Mouse (Mus musculus): Measurements from ENCODE around the gene Mettl9.

Gene Mettl9

DNA sequence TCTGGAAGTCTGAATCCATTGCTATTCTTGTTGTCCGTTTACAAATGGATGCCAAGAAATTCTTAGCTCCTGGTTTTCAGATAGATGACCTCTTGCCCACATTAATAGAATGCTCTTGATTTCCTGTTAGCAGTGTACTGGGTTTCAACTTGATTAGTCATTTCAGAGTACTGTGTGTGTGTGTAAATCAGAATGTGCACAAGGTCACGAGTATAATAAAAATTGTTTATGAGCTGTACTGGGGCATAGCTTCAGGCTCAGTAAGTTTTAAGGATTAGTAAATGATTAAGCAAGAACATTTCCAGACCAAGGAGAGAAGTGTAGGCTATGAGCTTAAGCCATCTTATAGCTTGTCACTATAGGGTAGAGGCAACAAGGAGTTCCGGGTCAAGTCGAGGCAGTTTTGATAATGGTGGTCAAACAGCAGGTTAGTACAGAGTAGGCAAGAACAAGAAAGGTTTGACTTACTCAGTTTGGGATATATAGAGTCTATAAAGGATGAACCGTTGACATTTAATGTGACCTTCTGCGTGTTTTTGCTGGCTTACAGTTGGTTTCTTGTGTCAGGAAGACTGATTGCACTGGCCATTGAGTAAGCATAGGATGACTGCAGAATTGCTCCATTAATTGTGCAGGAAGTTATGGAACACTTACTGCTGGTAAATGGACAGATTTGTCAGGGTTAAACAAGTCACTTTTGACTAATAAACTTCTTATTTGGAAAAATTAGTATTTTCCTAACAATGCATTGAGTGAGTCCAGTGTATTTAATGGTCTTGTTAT lies 11.6 kb downstream of the Mettl9 start:
- DNase-seq, result peak; percentile 29

DNA sequence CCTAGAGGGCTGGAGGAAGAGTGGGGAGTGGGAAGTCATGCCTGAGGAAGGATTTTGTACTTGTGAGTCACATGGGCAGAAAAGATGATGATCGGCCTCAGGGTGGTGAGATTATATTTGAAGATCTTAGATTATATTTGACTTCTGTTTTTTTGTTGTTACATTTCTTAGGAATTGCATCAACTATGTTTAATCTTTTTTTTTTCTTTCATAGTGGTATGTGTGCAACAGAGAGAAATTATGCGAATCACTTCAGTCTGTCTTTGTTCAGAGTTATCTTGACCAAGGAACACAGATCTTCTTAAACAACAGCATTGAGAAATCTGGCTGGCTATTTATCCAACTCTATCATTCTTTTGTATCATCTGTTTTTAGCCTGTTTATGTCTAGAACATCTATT lies 13.4 kb downstream of the Mettl9 start:
- DNase-seq, result no peak

DNA sequence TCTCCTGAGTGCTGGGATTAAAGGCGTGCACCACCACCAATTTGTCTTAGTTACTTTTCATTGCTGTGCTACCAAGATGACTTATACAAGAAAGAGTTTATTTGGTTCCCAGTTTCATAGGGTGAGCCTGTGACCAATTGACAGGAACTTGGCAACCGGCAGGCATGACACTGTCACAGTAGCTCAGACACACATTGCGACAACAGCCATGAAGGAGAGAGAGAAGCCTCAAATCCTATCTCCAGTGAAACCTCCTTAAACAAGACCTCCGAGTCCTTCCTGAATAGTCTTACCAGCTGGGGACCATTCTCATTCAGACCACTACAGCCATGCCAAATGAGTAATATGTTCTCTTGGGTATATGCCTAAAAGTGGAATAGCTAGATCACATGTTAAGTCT lies 18.8 kb downstream of the Mettl9 start:
- DNase-seq, result no peak

DNA sequence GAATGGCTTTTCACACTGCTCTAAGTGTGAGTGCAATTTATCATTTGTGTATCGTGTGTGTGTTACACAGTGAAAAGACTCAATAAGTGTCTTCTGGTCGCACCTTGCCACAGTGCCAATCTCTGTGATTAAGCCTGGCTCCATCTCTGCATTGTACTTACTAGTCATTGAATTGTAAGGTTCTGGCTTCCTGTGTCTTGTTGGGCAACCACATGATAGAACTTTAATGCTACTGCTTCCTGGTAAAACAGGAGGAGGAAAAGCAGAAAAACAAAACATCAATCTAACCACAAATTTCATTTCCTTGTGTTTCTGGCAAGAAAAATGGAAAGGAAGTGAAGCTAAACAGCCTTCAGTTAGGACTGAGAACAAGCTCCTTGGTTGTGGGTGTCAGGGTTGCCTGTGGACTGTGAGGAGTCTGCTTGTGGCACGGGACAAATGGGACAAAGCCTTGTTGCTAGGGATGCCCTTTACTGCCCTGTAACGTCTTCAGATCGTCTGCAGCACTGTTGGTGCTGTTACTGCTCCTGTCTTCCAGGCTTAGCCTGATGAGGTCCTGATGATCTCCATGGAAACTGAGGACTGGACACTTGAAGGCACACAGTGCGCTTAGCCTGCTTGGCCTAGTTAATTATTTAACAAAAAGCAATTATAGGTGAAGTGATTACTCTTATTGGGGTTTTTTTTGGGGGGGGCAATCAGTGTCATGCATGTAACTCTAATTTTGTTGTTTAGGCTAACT lies 25.4 kb downstream of the Mettl9 start:
- DNase-seq, result no peak

DNA sequence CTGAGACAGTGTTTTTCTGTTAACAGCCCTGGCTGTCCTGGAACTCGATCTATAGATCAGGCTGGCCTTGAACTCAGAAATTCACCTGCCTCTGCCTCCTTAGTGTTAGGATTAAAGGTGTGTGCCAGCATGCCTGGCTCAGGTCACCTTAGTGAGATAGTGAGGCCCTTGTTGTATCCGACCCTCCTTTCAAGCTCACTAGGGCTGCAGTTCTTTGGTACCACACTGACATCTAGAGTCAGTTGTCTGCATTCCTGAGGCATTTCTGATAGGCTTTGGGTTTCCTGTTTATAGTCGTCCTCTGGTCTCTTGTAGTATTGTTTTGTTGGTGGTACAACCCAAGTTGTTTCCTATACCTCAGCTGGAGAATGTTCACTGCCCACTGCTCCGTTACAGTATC lies 30.1 kb downstream of the Mettl9 start:
- DNase-seq, result peak; percentile 46

DNA sequence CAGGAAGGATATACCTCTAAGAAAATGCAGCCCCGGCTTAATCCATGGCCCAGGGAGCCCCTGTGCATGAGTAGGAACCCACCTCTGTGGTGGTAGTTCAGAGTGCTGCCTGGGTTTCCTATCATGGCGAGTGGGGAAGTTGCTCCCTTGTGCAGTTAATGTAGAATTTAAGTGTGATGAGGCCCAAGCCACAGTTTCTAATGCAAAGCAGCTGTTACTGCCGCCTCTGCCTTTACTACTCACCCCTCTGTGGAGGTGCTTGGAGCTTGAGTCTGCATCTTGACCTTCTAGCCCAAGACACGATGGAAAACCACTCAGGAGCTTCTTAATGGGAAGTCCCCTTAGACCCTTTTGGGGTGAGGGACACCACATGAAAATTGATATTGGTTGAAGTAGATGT lies 37.0 kb downstream of the Mettl9 start:
- DNase-seq, result no peak

DNA sequence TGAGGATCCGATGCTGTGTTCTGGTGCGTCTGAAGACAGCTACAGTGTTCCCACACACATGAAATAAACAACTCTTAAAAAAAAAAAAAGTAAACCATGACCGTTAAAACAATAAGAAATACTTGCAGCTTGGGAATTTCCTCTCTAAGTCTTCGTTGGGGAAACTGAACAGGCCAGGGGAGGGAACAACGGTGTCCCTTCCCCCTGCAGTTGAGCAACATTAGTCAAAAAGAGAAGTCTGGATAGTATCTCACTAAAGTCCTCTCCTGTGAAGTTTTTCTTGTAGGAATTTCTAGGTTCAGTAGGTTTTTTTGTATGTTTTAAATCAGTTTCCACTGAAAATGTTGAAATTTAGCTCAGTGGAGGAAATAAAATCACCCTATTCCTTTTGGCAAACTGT lies 38.3 kb downstream of the Mettl9 start:
- no peak for DNase-seq

DNA sequence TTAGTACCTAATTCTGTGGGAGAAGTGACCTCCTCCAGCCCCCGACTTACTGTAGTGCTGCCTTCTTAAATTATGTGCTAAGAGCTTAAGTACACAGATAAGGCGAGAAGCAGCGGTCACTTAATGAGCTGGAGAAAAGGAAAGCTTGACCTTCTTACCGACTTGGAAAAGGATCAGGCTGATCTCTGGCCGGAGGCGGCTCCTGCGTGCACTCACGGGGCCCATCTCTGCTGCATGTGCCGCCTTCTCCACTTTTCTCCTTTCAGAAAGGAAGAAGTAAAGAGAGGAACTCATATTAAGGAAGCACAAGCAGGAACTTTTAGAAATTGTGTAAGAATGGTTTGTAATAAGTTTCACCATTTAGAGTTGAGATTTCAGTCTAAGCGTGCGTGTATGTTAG lies 40.0 kb downstream of the Mettl9 start, which contains the start of gene Igsf6:
TSS of gene Igsf6 (minus strand) at position 292 of the 400 bp plus-strand sequence.
- peak; percentile 30 for DNase-seq

DNA sequence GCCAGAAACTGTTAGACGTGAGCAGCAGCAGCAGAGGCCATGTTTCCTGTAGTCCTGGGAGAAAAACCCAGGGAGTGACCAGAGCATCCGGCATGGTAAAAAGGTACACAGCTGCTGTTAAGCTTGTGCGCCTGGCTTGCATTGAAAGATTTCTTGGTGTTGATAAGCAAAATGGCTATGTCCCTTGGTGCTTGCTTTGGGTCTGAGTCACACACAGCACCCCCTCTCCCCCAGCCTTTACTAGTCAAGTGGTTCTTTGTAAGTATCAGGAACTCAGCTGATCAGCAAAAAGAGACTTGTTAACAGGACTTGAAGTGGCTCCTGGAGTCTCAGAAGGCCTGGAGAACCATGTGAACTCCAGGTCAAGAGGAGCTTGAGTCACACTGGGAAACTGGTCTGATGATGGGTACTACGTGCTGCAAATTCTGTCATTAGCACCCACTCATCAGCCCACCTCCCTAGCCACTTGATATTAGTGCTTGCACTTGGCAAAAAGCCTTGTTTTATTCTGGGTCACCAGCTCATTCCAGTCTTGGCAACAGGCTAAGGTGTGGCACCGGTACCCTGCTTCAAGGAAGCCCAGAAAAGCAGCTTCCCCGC lies 40.7 kb downstream of the Mettl9 start:
- no peak for DNase-seq

DNA sequence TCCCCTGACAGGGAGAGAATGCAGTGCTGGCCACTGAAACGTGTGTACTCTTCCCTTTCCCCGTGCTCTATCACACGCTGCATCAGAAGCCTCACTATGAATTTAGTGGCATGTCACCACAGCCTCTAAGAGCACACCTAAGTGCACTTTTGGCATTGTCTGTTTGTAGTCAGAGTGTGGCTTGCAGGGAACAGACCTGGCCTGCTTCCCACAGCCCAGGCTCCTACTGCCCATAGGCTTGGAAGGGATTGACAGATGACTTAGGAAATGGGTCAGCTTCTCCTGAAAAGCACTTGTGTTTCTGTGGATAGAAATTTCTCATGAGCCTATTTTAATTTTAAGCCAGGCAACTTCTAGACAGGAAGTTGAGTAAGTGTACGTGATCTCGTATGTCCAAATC lies 41.2 kb downstream of the Mettl9 start:
- no peak for DNase-seq

DNA sequence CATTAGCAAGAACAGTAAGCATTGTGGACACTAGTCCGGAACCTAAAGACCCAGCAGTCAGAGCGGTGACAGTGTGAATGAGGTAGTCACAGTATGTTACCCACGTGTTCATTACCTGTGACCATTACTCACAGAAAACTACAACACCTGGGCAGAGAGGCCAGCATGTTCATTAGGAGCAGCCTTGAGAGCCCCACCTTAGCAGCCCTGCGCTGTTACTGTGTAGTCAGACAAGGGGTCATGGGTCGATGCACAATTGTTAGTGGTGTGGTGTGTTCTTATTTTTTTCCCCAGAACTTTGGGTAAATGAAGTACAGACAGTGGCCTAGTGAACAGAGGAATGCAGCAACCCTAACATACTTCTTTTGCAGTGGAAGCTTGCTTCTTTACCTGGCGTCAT lies 43.1 kb downstream of the Mettl9 start:
- DNase-seq, result no peak

DNA sequence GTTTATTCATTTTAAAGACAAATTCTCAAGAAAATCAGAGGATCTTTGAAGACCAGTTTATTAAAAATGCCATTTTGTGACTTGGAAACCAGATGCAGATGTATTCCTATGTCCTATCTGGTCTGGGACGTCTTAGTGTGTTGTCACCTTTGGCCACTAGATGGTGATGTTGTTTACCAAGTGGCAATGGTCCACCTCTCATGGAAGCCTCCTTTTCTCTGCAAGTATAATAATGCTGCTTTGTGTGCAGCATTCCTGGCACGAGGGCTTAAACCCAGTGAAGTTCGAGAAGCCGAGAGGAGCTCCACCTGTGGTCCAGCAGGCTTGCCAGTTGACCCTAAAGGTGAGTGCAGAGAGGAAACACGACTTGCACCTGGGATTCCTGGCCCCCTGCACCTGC lies 43.6 kb downstream of the Mettl9 start:
- peak; percentile 76 for DNase-seq

DNA sequence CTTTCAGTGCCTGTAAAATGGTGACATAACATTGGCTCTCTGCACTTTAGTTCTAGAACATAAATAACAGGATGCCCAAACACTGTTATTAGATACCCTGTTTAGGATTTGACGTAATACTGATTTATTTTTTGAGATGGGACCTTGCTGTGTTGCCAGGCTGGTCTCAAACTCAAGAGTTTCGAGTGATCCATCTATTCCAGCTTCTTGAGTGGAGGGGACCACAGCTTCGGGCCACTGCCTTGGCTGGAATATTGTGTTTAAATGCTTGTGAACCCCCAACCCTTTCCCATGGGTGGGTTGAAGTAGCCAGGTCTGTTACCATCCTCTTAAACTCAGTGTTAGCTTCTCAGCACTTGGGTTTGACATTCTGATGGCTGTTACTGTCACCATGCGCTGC lies 47.1 kb downstream of the Mettl9 start, which contains the start of gene Otoa:
TSS of gene Otoa (plus strand) at position 301 of the 400 bp plus-strand sequence.
- DNase-seq, result no peak

DNA sequence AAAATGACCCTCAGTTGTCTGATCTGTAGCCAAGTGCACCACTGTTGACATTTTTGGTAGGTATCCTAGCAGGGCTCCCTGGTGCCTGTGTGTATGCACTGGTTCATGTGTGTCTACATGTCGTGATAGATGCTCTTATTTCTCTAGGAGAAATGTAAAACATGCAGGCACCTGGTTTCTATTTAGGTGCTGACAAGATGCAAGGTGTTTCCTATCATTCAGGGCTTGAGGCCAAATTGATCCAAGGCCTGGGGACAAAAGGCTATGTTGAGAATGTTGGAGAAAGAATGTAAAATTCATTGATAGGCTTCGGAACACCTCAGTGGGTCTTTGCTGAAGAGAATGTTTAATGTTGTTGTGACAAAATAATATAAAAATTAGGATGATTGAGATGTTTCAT lies 47.6 kb downstream of the Mettl9 start:
- no peak for DNase-seq

DNA sequence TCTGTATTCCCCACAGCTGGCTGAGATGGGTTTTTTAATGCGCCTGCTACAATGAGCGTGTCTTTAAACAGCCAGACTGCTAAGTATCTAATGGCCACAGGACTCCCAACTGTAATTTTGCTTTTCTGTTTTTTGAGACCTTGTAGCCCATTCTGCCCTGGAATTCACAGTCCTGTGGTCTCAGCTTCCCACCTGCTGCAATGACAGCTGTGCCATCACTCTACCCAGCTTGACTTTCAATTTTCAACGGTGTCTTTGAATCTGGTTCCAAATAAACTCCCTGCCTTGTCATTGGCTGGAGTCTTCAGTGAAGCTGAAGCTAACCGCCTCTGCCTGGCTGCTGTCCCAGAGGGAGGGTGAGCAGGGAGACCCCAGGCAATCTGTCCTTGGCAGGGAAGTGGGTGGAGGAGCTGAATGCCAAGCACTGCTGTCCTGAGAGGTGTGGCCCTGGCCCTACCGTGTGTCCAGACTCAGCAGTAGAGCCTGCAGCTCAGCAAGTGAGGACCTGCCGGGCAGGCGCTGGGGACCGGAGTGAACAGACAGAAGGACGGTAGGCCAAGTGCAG lies 48.8 kb downstream of the Mettl9 start:
- no peak for DNase-seq

DNA sequence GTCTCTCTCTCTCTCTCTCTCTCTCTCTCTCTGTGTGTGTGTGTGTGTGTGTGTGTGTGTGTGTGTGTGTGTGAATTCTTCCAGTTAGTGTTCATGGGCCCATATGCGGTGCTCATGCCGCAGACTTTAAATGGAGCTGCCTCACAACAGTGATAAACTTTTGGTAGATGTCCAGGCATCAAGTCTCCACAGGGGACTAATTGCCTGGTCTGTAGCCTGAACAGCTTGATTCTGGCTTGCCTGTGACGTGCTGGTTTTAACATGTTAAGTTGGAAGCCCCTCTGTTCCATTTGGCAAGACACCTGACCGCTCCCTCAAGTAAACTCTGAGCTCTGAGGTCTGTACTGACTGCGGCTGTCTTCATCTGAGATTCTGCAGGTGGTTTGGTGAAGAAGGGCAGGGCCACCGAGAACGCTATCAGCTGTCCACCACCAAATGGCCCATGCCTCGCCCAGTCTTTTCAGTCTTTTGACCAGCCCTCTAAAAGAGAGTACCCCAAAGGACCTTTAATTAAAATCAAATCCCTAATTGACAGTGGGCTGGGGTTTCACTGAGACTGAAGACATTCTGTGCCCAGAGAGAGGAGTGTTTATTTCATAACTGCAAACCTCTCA lies 50.7 kb downstream of the Mettl9 start:
- no peak for DNase-seq

DNA sequence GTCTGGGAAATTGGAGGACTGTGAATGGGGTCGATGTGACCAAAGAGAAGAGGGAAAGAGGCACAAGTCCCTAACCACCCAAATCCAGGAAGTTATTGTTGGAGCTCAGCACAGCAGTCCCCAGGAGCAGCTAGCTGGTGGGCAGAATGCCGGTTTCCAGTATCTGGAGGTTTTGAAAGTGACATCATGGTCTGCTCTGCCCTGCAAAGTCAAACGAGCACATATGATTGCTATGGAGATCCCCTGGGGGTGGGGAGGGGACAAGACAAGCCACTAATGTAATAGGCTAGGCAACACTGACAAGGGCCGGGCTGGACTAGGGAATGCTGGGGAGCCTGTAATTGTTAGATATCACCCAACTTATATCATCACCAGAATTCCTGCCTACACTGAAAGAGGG lies 51.3 kb downstream of the Mettl9 start:
- no peak for DNase-seq

DNA sequence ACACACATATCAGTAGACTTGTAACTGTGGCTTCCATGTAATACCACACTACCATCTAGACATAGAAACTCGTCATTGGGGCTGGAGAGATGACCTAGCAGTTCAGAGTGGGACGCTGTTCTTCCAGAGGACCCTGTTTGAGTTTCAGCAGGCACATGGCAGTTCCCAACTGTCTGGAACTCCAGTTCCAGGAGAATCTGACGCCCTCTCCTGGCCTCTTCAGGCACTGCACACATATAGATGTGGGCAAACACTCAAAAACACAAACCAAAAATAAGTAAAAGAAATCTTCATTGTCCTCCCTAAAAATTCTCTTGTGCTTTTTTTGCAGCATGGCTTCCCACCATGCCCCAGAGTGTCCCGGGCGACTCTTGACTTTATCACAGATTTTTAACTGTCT lies 54.5 kb downstream of the Mettl9 start:
- no peak for DNase-seq

DNA sequence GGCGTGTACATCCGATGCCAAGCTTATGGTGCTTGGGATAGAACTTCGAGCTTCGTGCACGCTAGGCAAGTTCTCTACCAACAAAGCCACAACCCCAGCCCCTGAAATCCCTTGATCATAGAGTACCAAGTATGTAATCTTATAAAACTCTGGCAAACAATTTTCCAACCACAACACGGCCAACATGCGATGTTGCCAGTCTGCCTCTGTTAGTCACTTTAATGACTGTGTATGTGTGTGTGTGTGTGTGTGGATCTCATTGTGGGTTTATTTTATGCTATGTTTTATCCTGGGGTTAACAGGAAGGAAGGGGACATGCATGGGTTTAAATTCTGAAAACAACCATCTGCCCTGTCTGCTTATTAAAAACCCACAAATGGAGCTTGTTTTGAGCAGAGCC lies 56.5 kb downstream of the Mettl9 start:
- no peak for DNase-seq

DNA sequence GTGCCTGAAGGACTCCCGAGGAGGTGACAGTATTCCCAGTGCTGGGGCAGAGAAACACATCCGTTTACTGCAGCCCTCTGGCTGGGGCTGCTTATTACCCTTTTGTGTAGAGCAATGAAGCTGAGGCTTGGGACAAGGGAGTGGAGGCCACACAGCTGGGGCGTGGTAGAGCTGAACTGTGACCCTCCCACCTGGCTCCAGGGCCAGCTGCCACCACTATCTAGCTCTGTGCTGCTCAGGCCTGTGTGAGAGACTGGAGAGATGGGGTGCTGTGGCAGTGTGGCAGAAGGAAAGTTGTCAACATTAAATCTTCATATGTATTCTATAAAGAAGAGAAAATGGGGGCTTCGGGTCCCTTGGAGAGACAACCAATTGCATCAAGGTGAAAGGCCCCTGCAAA lies 58.8 kb downstream of the Mettl9 start:
- DNase-seq, result no peak

DNA sequence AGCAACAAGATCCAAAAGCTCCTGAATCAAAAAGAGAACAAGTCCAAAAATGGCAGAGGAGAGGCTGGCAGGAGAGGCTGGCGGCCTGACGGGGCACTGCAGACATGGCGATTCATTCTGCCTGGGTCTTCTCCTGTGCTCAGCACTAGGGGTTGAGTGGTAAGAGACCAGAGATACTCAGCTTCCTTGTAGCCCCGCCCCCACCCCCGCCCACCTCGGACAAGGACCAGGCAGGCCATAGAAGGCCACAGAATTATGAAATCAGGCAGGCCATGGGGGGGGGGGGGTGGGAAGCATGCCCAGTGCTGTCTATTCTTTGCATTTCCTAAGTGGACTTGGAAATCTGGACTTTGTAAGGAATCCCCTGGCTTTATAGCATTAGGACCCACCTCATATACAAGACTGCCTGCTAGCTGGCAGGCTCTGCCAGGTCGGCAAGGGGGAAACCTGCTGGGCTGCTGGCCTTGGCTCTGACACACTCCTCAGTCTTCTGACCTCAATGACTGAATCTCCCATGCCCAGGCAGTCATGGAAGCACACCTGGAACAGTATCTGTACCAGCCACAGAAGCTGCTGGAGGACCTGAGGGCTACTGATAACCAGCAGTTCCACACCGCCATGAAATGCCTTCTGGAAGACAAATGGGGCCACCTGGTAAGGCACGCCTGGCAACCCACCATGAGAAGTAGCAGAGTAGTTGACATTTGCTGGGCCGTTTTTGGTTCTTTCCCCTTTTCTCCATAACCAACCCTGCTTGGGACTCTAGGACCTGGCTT lies 64.6 kb downstream of the Mettl9 start:
- DNase-seq, result no peak

DNA sequence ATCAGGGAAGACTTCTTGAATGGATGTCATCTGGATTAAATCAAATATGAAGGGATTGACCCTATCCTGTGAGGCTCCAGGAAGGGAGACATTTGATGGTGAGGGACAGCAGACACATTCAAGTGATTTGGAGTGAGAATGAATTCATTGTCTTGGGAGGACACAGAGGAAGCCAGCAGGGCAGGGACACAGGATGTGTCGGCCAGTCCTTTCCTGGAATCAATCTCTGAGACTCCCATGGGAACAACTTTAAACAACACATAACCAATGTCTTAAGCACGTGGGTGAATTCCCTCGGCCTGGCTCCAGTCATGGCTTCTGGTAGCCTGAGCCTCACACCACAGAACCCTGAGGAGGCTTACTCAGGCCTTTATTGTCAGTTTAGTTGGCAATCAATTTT lies 73.6 kb downstream of the Mettl9 start:
- no peak for DNase-seq
